Mouse (Mus musculus) adrenal gland, postnatal 4 days (tissue): ENCODE results near the gene Bmpr1a. TPM values are rescaled to one million over a fixed set of nuclear protein-coding genes. Genes with fewer than 3 reads are reported as not detected.

Experiments used
- DNase-seq, 2 experiments: peaks; one replicate each; pipeline ENCODE4 v3.0.0; 2021 to 2022; ENCODE audit warnings: low spot score in 2 of 2, mixed read lengths in 2 of 2
- total RNA-seq, 2 experiments: library from RNA; stranded (reverse); gene quantifications; 2 replicates each; pipeline ENCODE4 v1.2.3; 2021

Bmpr1a gene
- total RNA-seq, 2 experiments from 2014 or later, result 79.7 to 81.9 TPM

DNA sequence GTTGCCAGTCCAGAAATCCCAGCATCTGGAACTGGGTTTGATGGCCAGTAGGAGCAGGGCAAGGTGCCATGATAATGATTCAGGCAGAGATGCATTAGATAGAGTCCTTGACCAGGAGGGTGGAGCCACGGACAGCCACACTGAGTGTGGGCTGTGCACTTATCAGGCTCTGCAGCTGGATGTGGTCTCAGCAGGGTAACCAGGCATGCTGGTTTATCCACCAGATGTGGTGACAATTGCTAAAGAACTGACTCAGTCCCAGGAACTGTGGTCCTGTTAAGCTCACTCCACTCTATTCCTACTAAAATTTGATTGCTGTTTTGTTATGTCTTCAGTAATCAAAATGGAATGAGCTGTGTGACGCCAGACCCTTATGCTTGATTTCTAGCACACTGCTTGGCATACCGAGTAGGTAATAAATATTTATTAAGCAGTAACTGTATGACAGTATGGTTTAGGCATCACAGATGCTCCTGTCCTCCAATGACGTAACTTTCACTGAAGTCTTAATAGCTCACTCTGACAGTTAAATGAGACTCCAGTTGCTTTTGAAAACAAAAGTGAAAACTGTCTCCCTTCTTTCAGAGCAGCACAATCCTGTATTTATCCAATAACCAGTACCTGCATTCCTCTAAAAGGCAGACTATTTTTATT, 5.2 kb upstream of the Bmpr1a start:
- peak in 1 of 2 experiments; percentile 15 for DNase-seq

DNA sequence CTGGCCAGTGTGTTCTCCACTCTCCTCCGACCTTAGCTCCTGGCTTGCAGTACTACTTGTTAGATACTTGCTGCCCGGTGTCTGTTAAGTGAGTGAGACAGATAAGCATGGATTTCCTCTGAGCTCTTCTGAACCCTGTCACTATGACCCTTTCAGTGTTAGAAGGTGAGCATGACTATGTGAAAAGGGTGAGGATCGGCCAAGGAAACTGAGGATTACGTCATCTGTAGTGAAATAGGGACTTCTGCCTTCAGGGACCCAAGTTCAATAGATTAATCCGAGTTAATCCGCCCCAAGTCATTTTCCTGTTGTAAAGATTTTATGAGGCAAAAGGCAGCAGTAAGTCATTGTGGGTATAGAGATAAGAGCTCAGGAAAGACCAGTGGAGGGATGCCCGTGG, 2.2 kb upstream of the Bmpr1a start:
- no peak for DNase-seq

DNA sequence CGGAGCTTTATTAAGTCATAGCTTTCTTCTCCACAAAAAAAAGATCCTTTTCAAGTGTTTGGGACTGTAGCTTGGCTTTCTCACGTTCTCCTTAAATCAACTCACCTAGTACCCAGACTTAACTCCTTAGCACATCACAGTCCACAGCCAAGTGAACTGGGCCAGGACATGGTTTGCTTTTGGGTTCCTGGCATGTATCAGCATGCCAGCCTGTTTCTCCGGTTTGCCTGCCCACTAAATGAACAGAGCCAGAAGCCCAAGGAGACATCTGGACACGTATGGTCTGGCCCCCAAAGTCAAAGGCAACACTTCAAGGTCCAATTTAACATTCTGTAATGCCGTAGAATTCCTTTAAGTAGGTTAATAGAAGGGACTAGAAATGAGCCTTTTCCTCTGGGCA, 1.2 kb upstream of the Bmpr1a start:
- no peak for DNase-seq

DNA sequence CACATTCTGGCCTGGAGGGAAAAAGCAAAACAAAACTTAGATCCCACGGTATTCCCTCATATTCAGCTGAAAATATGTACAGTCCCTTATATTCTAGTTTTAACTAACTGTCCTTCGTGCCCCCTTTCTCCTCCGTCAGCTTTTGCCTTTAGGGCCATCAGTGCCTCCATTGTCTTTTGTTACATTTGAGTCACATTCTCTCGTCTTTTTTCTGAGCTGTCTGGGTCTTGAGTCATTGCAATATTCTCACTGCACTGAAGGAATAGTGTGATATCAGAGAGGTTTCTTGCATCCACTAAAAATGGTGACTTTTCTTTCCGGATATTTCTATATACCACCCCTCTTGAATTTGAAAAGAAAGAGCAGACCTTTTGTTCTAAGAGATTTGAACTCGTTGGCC, 618 bp upstream of the Bmpr1a start:
- no peak for DNase-seq

DNA sequence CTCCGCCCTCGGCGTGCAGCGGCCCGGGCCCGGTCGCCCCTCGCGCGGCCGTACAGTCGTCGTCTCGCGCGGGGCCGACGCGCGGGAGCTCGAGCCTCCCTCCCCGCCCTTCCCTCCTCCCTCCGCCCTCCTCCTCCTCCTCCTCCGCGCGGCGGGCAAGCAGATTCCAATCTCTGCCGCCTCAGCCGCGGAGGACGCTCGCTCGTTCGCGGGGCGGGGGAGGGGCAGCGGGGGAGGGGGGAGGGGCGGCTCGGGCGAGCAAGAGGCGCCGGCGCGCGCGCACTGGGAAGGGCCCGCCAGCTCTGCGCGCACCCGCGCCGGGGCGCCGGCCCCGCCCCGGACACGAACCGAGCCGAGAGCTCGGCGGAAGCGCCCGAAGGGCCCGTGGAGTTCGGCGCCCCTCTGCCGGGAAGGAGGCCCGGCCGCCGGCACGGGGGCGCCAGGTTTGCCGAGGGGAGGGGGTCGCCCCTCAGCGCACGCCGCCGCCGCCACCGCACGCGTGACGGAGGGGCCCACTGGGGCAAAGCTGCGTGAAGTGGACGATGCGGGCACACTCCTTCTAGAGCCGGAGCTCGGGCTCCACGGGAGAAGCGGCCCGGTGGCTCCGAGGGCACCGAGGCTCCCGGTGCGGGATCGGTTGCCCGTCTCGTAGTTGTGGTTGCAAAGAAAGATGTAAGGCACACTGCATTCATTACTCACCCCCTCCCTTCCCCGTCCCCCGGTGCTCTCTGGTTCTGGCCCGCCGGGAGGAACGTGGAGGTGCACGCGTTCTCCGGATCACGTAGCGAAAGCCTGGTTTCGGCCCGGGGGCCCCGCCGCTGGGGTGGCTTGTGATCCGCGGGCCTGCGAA, 441 bp downstream of the Bmpr1a start:
- peak; percentile 82 to 86 for DNase-seq

DNA sequence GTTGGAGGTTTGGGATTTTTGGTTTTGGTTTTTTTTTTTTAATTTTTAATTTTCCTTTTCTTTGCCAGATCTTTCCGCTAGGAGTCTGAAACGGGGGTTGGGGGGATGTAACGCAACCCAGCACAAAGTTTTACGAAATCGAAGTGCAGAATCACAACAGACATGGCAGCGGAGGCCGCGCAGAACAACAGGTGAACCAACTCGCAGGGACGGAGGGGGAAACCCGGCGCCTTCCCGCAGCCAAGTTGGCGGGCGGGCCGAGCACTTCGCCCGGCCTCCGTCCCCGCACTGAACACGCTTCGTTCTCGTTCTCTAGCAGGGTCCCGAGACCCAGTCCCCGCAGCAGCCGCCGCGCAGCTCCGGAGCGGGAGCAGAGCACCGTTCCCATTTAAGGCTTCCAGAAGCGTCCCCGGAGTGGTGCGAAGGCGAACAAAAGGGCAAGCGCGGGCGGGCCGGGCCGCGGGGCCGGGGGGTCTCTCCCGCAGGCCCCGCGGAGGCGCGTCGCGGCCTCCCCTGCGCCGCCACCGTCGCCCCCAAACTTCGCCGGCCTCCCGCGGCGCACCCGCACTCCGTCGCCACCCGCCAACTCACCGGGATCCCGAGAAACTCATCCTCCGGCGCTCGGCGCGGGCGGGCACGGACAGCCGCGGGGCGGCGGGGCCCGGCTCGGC, 1.2 kb downstream of the Bmpr1a start:
- DNase-seq, result peak; percentile 14 to 21

DNA sequence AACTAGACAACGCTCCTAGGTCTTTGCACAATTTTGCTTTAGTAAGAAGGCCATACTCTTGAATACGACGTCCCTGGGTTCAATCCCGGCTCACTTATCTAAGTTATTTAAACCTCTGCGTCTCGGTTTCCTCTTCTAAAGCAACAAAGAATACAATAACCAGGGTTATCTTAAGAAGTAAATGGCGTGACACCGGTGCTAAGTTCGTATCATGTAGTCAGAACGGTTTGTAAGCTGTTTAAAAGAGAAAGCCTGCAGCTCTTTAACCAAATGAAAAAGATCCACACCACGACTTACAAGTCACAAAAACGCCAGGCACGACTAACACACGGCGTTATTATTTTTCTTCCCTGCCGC, 1.7 kb downstream of the Bmpr1a start:
- no peak for DNase-seq

DNA sequence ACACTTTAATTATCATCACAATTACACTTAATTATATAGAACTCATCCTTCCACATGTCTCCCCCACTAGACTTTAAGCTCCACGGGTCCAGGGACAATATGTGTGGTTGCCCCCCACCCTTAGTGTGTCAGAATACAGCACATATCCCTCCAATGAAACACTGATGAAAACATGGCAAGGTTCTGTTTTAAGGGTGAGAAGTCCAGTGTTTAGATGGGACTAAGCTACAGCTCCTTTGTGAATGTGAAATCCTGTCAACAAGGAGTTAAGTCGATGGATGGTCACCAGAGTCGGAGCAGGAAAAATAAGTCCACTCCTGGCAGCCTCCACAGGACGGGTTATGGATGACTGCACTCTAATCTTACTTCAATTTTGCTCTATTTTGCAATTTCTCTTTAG, 2.8 kb downstream of the Bmpr1a start:
- DNase-seq, result no peak

DNA sequence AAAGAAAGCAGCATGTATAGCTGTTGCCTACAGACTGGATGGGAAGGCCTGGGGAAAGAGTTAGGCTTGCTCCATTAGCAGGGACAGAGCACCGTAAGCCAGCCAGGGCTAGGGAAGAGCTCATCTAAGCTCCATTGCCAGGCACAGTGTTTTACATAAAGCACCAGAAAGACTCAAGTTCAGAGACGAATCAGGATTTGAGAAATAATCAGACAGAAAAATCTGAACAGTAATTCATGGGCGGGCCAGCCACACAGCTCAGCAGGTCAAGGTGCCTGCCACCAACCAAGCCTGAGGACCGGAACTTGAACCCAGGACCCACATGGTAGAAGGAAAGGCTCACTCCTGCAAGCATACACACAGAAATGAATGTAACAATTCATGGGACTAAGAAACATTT, 3.5 kb downstream of the Bmpr1a start:
- DNase-seq, result no peak

DNA sequence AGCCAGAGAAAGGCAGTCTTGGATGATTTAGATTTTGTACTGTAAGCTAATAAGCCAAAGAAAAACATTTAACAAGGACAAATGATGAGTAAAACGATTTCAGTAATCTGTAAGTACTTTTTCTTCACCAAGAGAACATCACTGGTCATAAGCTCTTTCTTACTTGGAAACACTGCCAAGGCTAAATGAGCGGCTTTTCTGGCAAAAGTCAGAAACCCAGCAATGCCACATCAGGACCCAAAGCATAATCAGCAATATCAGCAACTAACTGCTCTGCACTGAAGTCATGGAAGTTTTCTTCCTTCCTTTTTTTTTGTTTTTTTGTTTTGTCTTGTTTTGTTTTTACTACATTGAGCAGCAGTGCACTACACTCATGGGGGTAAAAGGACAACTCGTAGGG, 5.8 kb downstream of the Bmpr1a start:
- DNase-seq, result no peak

DNA sequence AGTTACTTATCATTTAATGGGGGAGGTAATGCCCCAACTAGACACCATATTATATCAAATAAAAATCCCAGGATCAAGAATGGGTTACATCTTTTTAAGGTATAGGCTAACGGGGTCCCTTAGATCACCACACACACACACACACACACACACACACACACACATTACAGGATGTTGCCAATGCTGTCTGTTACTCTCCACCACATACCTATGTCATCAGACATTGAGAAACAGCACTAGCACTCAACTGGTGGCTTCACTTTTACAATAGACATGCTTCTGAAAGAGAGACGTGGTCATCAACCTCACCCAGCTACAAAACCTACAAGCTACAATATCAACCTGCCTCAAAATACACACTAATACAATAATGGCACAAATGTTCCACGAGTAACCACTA, 9.5 kb downstream of the Bmpr1a start:
- no peak for DNase-seq

DNA sequence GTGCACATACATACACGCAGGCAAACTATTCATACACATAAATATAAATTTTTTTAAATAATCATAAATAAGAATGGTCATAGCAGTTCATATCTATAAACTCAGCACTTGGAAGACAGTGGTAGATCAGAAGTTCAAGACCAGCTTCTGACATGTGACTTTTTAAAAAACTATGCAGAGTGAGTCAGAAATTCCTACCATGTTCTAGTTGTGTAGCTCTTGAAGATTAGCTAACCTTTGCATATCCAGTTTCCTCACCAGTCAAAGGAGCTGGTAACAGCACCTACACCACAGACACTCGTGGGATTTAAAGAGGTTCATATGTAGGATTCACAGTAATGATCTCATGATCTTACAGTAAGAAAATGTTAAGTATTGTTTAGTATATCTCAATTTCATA, 10.5 kb downstream of the Bmpr1a start:
- DNase-seq, result no peak

DNA sequence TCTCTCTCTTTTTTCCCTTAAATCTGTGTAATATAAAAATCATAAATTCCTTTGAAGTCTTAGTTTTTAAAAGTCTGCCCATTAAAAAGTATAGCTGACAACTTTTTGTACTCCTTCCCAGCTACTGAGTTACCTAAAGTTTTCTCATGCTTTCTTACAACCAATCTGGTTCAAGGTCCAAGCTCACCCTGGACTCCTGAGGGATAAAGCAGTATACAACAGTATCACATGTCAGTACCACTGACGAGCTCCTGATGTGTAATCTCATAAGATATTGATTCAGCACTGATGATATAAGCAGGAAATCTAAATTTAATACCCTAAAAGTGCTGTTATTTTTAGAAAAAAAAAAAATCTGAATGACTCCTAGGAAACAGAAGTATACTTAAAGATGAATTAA, 12.2 kb downstream of the Bmpr1a start:
- DNase-seq, result no peak

DNA sequence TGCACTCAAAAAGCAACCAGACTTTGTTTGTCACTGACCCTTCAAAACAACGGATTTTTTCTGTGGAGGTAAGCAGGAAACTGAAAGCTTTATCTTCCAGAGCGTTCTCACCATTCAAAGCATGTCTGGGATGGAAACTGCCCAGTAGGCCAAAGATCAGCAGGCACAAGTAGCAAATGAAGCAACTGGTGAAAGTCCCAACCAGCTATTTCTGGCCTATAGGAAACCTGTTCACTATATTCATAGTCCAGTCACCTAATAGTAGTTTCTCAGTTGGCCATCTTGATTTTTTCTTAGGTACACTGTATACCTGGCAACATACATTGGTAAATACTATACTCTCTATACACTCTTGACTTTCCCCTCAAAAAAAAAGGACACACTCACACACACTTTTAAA, 13.2 kb downstream of the Bmpr1a start:
- DNase-seq, result no peak

DNA sequence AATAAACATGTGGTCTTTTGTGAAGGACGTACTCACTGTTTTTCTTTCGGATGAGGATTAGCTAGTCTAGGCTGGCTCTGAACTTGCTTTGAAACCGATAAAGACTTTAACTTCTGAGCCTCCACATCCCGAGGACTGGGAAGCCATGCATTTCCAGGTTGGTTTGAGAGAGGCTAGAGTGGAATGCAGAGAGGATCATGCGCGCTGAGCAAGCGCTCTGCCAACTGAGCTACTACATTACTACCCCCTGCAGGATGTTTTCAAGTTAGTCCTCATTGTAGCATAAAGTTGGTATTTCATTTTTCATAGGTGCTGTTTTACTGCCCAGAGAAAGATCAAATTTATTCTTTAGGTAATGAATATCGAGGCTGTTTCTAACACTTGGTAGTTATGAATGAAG, 17.0 kb downstream of the Bmpr1a start:
- no peak for DNase-seq

DNA sequence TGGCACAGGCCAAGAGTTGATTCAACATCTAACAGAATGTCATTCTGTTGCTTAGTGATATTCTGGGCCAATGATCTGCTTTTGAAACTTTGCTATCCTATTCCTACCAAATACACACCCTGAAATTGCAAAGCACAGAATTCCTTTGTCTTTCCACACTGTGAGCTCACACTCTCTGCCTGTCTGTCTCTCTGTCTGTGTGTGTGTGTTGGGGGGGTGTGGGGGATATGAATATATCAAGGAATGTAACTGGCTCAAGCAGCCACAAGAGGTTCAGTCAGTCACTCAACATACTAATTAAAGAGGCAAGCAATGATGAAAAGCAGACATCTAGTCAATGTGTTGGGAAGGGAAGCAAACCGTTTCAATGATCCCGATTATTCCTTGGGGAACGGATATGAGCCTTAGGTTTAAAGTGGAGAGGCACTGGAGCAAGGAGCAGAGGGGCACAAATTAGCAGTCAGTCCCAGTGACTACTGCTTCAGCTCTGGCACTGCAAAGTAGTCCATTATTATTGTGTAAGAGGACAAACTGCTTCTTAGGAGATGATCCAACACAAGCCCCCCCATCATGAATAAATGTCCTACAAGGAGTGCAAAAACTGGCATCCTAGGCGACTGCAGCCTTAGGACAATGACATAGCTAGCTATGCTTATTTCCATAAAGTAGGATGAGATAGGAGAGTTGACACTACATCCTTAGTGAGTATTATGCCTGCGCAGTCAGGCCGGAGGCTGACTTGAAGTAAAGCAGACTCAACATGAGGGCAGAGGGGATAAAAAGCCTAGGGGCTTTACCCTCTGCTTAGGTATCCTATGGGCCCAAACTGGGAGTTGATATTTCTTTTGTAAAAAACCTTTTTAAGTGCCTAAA, 19.4 kb downstream of the Bmpr1a start:
- DNase-seq, result no peak

DNA sequence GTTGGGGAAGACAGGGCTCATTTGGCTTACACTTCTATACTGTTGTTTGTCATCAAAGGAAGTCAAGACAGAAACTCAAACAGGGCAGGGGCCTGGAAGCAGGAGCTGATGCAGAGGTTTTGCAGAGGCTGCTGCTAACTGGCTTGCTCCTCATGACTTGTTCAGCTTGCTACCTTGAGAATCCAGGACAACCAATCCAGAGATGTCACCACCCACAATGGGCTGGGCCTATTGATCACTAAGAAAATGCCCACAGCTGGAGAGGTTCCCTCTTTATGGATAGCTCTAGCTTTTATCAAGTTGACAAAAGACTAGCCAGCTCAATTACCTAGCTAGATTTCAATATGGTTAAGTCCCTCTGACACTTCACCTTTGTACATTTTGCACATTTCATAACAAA, 31.6 kb downstream of the Bmpr1a start:
- no peak for DNase-seq

DNA sequence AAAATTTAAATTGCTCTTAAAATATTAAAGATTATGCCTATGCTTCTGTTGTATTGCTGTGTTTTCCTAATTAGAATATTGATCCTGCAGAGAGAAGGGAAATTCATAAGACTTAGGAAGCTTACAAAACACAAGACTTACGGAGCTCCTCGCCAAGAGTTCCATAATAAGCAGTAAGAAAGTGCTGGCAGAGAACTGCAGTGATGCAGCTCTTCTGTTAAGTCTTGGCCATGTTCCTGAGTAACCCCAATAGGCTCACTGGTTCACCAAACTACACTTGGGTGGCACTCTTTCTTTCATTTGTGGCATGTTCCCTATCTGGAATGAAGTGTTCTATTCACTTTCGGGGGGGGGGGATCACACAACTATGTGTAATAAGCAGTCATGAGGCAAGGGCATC, 36.9 kb downstream of the Bmpr1a start:
- no peak for DNase-seq

DNA sequence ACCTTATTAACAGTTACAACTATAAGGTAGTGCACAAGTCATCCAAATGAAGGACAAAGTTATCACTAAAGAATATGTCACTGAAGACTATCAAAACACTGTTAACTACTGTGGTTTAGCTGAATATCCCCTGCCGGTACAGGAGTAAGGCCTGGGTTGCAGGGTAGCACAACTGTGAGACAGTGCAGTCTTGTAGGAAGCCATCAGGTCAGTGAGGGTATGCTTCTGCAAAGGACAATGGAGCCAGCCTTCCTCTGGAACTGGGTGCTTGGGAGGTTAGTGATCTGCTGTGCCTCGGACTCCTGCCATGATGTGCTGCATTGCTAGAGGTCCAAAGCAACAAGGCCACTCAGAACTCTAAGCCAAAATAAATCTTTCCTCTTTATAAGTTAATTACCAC, 43.8 kb downstream of the Bmpr1a start:
- no peak for DNase-seq

DNA sequence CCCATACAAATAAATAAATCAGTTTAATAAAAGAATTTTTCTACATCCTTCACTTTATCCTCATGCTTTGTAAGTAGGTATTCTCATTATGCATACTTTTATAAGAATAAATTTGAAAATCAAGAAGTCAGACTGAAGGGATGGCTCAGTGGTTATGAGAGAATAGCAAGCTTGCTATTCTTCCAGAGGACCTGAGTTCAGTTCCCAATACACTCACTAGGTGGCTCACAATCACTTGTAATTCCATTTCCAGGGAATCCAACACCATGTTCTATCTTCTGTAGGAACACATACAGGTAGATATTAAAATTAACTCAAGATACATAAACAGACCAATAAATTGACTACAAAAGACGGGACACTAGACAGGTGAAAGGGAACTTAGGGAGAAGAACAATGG, 44.3 kb downstream of the Bmpr1a start:
- DNase-seq, result no peak

DNA sequence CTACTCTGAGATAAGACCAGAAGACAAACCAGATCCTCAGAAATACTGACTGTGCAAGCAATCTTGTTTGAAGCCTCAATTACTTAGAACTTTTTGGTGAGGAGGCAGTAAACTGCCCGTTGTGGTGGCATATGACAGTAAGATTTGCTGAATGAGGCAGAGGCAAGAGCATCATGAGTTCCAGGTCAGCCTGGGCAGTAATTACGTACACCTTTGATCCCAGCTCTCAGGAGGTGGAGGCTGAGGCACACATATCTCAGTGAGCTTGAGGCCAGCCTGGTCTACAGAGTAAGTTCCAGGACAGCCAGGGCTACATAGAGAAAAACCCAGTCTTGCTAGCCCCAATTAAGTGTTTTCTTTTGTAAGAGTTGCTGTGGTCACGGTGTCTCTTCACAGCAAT, 48.9 kb downstream of the Bmpr1a start:
- no peak for DNase-seq

DNA sequence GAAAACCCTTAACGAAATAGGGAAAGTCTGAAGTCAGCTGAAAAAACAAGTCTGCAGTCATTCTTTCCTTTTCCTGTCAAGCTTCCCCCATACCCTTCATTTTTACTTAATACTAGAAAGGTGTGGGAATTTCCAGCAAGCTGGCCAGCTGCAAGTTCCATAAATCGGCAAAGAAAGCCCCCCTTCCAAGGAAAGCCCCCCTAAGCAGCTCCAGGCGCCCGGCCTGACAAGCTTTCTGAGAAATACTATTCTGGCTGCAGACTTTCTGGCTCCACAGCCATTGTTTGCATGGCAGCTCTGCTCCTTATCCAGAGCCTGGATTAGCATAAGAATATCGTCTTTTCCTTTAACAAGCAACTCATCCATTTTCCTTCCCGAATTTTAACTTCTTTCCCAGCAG, 49.5 kb downstream of the Bmpr1a start:
- DNase-seq, result no peak
